Mouse (Mus musculus): ENCODE results near the gene Rab23. TPM values are rescaled to one million over a fixed set of nuclear protein-coding genes. Genes with fewer than 3 reads are reported as not detected.
"Not testable (repeated sequence)": the region's sequence is repeated elsewhere in the genome, so short reads cannot be mapped to it uniquely, and the experiment has no call there.

The Rab23 gene
- polyA plus RNA-seq, 1 experiment from 2014 or later: 1.8 TPM

DNA sequence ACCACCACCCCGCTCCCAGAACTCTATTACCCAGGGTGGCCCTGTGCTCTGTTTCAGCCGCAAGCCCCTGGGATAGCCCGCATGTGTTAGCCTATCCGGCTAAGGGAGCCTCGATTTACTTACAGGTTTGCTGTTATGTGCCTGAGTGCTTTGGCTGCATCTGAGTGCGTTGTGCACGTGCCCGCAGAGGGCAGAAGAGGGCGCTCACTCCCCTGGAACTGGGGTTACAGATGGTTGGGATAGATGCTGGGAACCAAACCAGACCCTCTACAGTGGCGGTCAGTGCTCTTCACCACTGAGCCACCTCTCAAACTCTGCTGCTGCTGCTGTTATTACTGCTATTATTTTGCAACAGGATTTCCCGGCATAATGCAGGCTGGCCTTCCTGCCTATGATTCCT lies 29.4 kb downstream of the Rab23 start:
- Histone ChIP-seq H3K4me3 (ENCODE audit: inconsistent target) (no peak overlapping the region), H3K27ac (no peak overlapping the region), H3K79me2 (ENCODE audit: inconsistent target) (no peaks in the 10 kb centered on the region), H3K36me3 (ENCODE audit: inconsistent target) (no peaks in the 10 kb centered on the region)
- WGBS (ENCODE audit: missing documents): 92% methylated on average over 11 of the region's 11 CpGs

DNA sequence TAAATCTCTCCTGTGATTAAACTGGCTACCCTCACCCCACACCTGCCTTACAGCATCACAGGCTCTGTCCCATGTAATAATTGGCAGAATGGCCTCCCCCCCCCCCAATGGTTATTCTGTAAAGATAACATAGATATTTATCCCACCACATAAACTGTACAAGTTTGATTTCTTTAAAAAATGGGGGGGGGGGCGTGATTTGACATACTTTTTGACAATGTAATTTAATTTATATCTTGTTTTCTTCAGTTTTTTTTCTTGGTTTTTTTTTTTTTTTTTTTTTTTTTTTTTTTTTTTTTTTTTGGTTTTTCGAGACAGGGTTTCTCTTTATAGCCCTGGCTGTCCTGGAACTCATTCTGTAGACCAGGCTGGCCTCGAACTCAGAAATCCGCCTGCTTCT lies 30.0 kb downstream of the Rab23 start:
- not testable (repeated sequence) for H3K4me3 ChIP-seq (ENCODE audit: inconsistent target); H3K36me3 ChIP-seq (ENCODE audit: inconsistent target); H3K79me2 ChIP-seq (ENCODE audit: inconsistent target); H3K27ac ChIP-seq
- WGBS (ENCODE audit: missing documents): 100% methylated on average over 2 of the region's 4 CpGs

DNA sequence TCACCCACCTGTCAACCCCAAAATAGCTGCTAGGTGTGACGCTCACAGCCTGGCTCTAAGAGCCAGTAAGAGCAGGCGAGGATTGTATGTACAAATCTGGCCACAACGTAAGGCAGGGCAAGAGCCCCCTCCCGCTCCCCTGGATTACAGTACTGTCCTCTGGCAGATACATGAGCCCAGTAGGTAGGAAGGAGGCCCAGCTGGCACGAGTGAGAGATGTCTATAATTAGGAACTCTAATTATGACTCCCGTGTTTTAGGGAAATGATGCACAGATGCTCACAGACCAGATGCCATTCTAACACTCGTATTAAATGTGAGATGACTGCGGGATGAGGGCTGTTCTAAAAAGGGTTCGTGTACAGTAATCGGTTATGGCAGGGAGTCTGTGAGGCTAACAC lies 31.6 kb downstream of the Rab23 start:
- H3K36me3 ChIP-seq (ENCODE audit: inconsistent target): no peaks in the 10 kb centered on the region
- H3K79me2 ChIP-seq (ENCODE audit: inconsistent target): no peaks in the 10 kb centered on the region
- no peak overlapping the region for H3K27ac ChIP-seq
- 83% methylated on average over 10 of the region's 10 CpGs for WGBS (ENCODE audit: missing documents)
- H3K4me3 ChIP-seq (ENCODE audit: inconsistent target): no peak overlapping the region

DNA sequence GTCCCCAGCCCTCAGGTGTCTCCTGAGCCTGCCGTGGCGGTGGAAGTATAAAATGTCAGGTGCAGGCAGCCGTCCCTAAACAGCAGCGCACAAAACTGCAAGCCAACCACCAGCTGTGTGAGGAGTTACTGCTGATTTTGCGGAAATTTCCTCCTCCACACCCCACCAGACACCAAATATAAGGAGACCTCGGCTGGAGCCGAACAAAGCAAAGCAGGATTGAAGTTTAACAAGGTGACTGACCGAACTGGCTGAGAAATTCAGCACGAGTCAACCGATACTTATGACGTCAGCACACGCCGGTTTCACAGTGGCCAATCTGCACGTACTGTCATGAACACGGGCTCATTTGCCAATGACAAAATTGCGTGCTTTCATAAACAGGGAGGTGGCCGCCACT lies 34.4 kb downstream of the Rab23 start:
- WGBS (ENCODE audit: missing documents): 92% methylated on average over 17 of the region's 17 CpGs
- no peak overlapping the region for H3K27ac ChIP-seq
- no peaks in the 10 kb centered on the region for H3K79me2 ChIP-seq (ENCODE audit: inconsistent target)
- H3K36me3 ChIP-seq (ENCODE audit: inconsistent target): no peaks in the 10 kb centered on the region
- no peak overlapping the region for H3K4me3 ChIP-seq (ENCODE audit: inconsistent target)

DNA sequence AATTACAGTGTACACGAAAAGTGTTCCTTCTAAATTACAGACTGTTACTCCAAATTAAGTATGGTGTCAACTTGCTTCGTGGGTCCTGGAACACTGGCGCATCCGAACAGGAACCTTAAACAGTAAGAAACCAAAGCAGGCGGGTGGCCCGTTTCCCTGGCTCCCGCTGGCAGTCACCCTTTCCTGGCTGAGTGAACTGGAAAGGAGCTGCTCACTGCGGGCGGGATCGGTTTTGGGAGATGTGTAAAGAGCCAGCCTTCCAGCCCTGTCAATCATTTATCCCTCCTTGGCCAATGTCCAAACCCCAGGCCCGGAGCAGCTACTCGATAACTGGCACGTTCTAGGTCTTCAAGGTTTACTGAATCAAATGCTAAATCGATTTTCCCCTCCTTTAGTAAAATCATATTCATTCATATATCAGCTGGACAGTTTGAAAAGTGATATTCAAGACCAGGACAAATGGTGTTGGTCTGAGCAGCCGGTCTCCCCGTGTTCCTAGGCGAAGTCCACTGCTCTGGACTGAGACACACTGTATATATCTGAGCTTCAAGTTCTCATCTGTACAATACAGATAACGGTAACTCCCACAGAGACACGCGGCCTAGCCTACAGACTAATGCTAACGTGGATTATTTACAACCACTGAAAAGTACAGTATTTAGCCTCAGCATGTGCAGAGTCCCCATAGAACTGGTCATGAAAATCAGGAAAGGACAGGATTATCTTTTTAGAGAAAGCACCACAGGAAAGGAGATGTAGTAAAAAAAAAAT lies 35.5 kb downstream of the Rab23 start:
- Histone ChIP-seq H3K36me3 (ENCODE audit: inconsistent target) (no peaks in the 10 kb centered on the region), H3K27ac (no peak overlapping the region), H3K79me2 (ENCODE audit: inconsistent target) (no peaks in the 10 kb centered on the region), H3K4me3 (ENCODE audit: inconsistent target) (no peak overlapping the region)
- 95% methylated on average over 21 of the region's 21 CpGs for WGBS (ENCODE audit: missing documents)

DNA sequence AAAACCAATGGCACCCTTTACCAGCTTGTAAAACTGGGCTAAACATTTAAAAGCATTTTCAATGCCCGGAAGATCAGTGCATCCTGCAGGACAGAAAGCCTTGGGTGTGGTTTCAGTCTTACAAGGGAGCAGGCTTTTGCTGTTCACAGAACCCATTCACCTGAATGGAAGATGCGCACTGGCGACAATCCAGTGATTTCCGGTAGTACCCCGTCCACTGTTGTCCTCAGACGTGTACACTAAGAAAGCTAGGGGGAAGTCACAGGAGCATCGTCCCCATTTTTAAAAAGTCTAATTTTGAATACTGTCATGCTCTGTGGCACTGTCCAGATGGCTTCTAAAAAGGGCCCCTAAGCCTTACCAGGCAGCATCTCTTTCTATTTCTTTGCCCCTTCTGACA lies 36.1 kb downstream of the Rab23 start:
- Histone ChIP-seq H3K79me2 (ENCODE audit: inconsistent target) (no peaks in the 10 kb centered on the region), H3K36me3 (ENCODE audit: inconsistent target) (no peaks in the 10 kb centered on the region), H3K4me3 (ENCODE audit: inconsistent target) (no peak overlapping the region), H3K27ac (no peak overlapping the region)
- 82% methylated on average over 7 of the region's 7 CpGs for WGBS (ENCODE audit: missing documents)

DNA sequence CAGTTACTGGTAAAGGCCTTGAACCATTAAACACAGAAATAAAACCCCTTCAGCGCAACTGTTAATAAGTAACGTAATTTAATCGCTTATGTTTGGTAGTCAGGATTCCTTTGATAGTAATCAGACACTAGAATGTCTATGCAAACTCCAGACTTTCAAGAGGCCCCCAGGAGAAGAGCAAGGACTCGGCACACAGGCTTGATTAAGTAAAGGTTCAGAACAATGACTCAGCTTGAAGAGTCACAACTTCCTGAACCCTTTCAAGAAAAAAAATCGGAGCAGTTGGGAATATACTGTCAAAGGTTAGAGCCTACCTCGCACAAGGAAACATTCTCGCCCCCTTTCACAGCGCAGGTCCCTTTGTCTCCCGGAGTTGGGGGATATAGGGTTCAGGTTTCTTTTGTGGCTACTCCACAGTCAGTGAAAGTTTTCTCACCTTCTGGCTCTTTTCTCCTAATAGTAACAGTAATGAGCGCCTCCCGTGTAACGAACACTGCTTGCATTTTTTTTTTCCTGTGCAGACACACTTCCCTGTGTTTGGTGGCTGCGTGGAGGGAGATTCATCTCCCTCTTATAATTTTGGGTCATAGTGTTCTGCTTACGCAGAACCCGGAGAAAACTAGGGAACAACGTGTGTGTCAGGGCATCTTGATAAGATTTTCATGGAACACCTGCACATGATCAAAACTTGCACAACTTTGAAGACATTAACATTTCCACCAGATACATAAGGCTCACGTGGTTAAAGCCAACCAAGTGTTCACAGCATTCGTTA lies 36.8 kb downstream of the Rab23 start:
- Histone ChIP-seq H3K79me2 (ENCODE audit: inconsistent target) (no peaks in the 10 kb centered on the region), H3K4me3 (ENCODE audit: inconsistent target) (peak overlapping the region; percentile 32), H3K36me3 (ENCODE audit: inconsistent target) (no peaks in the 10 kb centered on the region), H3K27ac (no peak overlapping the region)
- 27% methylated on average over 18 of the region's 18 CpGs for WGBS (ENCODE audit: missing documents)

DNA sequence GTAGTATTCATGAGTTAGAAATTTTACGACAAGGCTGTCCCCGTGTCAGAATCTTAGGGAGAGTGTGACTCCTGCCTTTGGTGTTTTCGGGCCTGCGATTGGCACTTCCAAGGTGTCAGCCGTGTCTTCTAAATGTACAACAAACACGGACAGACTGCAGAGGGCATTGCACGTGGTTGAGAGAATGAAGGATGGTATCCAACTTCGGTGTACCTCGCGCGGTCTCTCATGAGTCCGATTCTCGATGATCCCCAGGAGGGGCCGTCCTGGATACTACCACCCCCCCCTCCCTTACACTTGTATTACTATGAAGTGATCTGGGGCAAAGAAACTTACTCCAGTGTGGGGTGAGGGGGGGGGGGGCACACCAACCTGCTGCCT lies 37.3 kb downstream of the Rab23 start:
- H3K36me3 ChIP-seq (ENCODE audit: inconsistent target): no peaks in the 10 kb centered on the region
- H3K79me2 ChIP-seq (ENCODE audit: inconsistent target): no peaks in the 10 kb centered on the region
- 4% methylated on average over 13 of the region's 14 CpGs for whole genome bisulfite sequencing (ENCODE audit: missing documents)
- H3K27ac ChIP-seq: no peak overlapping the region
- peak overlapping the region; percentile 32 for H3K4me3 ChIP-seq (ENCODE audit: inconsistent target)

DNA sequence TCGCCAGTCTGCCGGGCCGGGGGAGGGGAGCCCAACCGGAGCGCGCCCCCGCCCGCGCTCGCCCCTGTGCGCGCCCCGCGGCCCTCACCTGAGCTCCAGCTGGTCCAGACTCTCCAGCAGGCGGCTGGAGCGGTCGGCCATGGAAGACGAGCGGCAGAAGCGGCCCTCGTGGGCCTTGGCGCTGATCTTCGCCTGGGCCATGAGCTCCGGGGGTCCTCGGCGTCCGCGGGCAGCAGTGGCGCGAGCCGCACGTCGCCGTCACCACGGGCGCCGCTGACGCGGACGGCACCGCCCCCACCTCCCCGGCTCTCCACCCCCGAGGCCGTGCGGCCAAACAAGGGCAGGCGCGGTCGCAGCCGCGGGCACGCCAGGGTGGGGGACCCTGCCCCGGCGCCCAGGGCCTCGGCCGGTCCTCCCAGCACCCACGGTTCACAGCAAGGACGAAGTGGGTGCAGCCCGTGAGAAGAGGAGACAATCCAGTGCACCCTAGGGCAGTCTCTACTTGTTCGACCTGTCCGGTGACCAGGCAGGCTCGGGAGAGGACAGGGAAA lies 37.9 kb downstream of the Rab23 start, which contains the start of gene Bag2:
Bag2 (minus strand) TSS at position 305 of the 551 bp plus-strand sequence.
- H3K4me3 ChIP-seq (ENCODE audit: inconsistent target): peak within 1 kb of the TSS; percentile 32
- 2% methylated on average over 47 of the region's 61 CpGs for WGBS (ENCODE audit: missing documents)
- H3K36me3 ChIP-seq (ENCODE audit: inconsistent target): no peaks in the 10 kb centered on the region
- H3K79me2 ChIP-seq (ENCODE audit: inconsistent target): no peaks in the 10 kb centered on the region
- H3K27ac ChIP-seq: no peak within 1 kb of the TSS

DNA sequence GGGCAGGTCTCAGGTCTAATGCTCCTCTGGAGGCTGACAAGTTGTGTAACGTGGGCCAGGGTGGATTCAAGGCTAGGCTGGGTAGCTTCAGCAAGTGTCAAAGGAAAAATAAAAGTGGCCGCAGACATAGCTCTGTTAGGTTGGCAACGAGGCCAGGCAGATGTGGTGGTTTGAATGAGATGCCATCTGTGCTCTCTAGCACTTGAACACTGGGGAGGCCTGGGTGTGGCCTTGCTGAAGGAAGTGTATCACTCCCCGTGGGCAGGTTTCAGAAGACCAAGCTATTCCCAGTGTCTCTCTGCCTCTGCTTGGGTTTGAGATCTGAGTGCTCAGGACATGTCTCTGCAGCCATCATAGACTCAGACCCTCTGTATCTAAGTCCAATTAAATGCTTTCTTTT lies 38.8 kb downstream of the Rab23 start:
- WGBS (ENCODE audit: missing documents): 51% methylated on average over 4 of the region's 4 CpGs
- Histone ChIP-seq H3K27ac (no peak overlapping the region), H3K79me2 (ENCODE audit: inconsistent target) (no peaks in the 10 kb centered on the region), H3K36me3 (ENCODE audit: inconsistent target) (no peaks in the 10 kb centered on the region), H3K4me3 (ENCODE audit: inconsistent target) (no peak overlapping the region)

DNA sequence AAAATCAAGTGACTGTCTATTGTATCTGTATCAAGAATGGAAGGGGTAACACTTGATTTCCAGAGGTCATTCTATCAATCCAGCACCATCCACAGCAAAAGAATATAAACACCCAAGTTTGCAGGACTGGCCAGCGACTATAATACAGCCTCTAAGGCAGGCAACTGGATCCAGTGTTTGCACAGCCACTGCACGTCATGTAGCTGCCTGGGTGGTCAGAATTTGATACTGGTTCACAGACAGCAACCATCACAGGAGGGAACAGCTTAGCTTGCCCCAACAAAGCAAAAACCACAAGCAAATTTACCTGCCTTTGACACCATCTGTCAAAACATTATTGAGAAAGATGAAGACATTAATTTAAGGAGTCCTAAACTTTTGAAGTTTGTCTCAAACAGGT lies 44.1 kb downstream of the Rab23 start:
- Histone ChIP-seq H3K4me3 (ENCODE audit: inconsistent target) (no peak overlapping the region), H3K79me2 (ENCODE audit: inconsistent target) (no peaks in the 10 kb centered on the region), H3K27ac (no peak overlapping the region), H3K36me3 (ENCODE audit: inconsistent target) (no peaks in the 10 kb centered on the region)
- WGBS (ENCODE audit: missing documents): 97% methylated on average over 2 of the region's 2 CpGs

DNA sequence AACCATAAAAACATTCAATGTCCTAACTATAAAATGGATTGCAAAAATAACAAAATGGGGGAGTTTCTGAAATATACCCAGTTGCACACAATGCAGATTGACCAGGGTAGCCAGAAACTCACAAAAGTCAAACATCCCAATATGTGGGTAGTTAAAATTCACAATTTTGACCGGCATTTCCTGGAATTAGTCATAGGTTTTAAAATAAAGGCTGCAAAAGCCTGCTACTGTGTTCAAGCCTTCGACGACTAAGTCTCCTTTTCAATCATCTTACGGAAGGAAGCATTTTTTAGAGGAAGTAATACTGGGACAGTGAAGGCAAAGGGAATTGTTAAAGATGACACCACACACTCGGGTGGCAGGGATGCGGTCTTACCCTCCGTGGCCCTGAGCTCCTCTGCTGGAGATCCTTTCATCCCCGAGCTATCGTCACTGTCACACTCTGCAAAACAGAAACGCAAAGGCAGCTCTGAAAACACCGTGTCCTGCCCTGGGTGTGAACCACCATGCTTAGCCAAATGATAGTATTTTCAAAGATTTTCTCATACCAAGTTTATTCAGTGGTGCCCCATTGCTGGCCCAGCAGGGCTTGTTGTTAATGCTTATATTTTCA lies 45.9 kb downstream of the Rab23 start:
- Histone ChIP-seq H3K36me3 (ENCODE audit: inconsistent target) (peaks cover 13% of the 10 kb centered on the region), H3K4me3 (ENCODE audit: inconsistent target) (no peak overlapping the region), H3K79me2 (ENCODE audit: inconsistent target) (no peaks in the 10 kb centered on the region), H3K27ac (no peak overlapping the region)
- 89% methylated on average over 11 of the region's 11 CpGs for WGBS (ENCODE audit: missing documents)

DNA sequence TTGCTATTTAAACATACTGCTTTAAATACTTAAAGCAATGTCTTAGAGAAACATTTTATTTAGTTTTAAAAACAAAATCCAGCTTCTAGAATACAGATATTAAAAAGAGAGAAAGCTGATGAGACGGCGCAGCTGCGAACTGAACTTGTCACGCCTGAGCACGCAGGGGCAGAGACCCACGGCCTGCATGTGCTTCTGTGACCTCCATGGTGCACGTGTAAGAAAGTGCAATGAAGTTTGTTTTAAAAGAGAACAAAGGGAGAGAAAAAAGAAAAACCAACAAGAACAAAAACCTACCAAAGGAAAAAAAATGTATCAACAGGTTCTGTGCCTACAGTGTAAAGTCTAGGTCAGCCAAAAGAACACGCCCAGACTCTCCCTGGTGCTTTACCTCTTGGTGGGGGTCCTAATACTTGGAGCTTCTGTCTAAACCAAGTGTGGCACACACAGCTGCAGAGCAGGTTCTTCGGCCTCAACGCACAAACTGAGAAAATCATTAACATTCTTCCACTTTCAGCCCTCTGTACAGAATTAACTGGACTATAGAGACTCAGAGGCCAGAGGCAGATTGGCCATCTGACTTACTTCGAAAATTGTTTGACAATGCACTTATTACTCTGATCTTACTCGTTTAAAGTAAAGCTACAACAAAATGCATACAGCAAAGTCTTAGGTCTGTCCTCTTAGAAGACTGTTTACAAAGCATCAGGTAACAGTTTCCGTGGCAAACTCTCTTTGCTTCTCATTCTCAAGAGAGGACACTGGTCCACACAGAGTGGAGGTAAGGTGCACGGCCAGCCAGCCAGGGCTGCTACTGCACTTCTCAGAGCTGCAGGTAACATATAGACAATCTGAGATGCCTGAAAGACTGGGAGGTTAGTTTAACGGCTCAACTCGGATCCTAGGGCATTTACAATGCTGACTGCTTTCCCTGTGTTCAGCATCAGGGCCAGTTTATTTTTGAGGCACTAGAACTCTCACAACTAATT lies 47.1 kb downstream of the Rab23 start:
- H3K4me3 ChIP-seq (ENCODE audit: inconsistent target): no peak overlapping the region
- peaks cover 19% of the 10 kb centered on the region for H3K36me3 ChIP-seq (ENCODE audit: inconsistent target)
- 97% methylated on average over 16 of the region's 16 CpGs for WGBS (ENCODE audit: missing documents)
- H3K79me2 ChIP-seq (ENCODE audit: inconsistent target): no peaks in the 10 kb centered on the region
- H3K27ac ChIP-seq: no peak overlapping the region
